Mouse (Mus musculus) R1 (cell line): ENCODE data around the gene Pdia5.

Source experiments
- DNase-seq: peaks from one replicate; pipeline ENCODE4 v3.0.0-alpha.2; 2018; ENCODE audit warnings: low read depth, low spot score

The Pdia5 gene

GRCm38 (mm10) chr16:35360593-35360992 is 130.1 kb downstream of the Pdia5 start:
- peak; percentile 79 for DNase-seq

GRCm38 (mm10) chr16:35357449-35357848 is 133.2 kb downstream of the Pdia5 start:
- no peak for DNase-seq
